Mouse (Mus musculus) cortical plate, adult 2 months (tissue): ENCODE measurements around the gene Wfdc17.

Source experiments
- CTCF ChIP-seq: fragments of 200-500 bp; IDR thresholded peaks from 2 replicates; pipeline ENCODE4 v1.5.1; 2011; ENCODE audit warnings: mild to moderate bottlenecking, control low read depth, low read length; ENCODE audit not compliant: insufficient read depth; ENCODE audit errors: extremely low read depth
- POLR2A ChIP-seq: fragments of 200-500 bp; IDR thresholded peaks from 2 replicates; pipeline ENCODE4 v1.6.1; 2011; ENCODE audit warnings: mild to moderate bottlenecking, low read length, control low read depth; ENCODE audit not compliant: insufficient read depth; ENCODE audit errors: extremely low read depth

GRCm38 (mm10) chr11:83746681-83747080 is 42.9 kb downstream of the Wfdc17 start, which contains the start of gene Wfdc21:
- TF ChIP-seq CTCF = no peak
- TF ChIP-seq POLR2A = no peak
